Mouse (Mus musculus): ENCODE measurements around the gene a.

Gene a

GRCm38 (mm10) chr2:154790656-154791483 is at the start of gene a, which contains the start of gene Raly:
a (plus strand) TSS chr2:154791402.
Raly (plus strand) TSS chr2:154791096.
- DNase-seq (ENCODE audit: low spot score in 2 of 2), result peak; percentile 94 to 97

- DNase-seq (ENCODE audit: low spot score in 2 of 2), result no peak
Measured at GRCm38 (mm10) chr2:154742911-154743819, 48.0 kb upstream of the a start.

- DNase-seq (ENCODE audit: low spot score in 2 of 2), result no peak
Measured at GRCm38 (mm10) chr2:154743915-154744314, 47.3 kb upstream of the a start.

GRCm38 (mm10) chr2:154748383-154748782 is 42.8 kb upstream of the a start:
- no peak for DNase-seq (ENCODE audit: low spot score in 2 of 2)

GRCm38 (mm10) chr2:154749046-154750036 is 41.9 kb upstream of the a start:
- no peak for DNase-seq (ENCODE audit: low spot score in 2 of 2)

GRCm38 (mm10) chr2:154751924-154752323 is 39.3 kb upstream of the a start:
- DNase-seq (ENCODE audit: low spot score in 2 of 2), result no peak

- DNase-seq (ENCODE audit: low spot score in 2 of 2), result no peak
Measured at GRCm38 (mm10) chr2:154754068-154754560, 37.1 kb upstream of the a start.

- no peak for DNase-seq (ENCODE audit: low spot score in 2 of 2)
Measured at GRCm38 (mm10) chr2:154755791-154756190, 35.4 kb upstream of the a start.

GRCm38 (mm10) chr2:154757691-154758090 is 33.5 kb upstream of the a start:
- DNase-seq (ENCODE audit: low spot score in 2 of 2), result no peak

- DNase-seq (ENCODE audit: low spot score in 2 of 2), result no peak
Measured at GRCm38 (mm10) chr2:154758454-154758853, 32.7 kb upstream of the a start.

- no peak for DNase-seq (ENCODE audit: low spot score in 2 of 2)
Measured at GRCm38 (mm10) chr2:154763226-154763625, 28.0 kb upstream of the a start.

GRCm38 (mm10) chr2:154764828-154765497 is 26.2 kb upstream of the a start:
- no peak for DNase-seq (ENCODE audit: low spot score in 2 of 2)

- DNase-seq (ENCODE audit: low spot score in 2 of 2), result no peak
Measured at GRCm38 (mm10) chr2:154765554-154766008, 25.6 kb upstream of the a start.

- DNase-seq (ENCODE audit: low spot score in 2 of 2), result no peak
Measured at GRCm38 (mm10) chr2:154767051-154767450, 24.2 kb upstream of the a start.

GRCm38 (mm10) chr2:154769930-154770329 is 21.3 kb upstream of the a start, which contains the start of gene Gm14214:
Gm14214 (minus strand) TSS chr2:154770030.
- DNase-seq (ENCODE audit: low spot score in 2 of 2), result no peak

GRCm38 (mm10) chr2:154771604-154772003 is 19.6 kb upstream of the a start:
- no peak for DNase-seq (ENCODE audit: low spot score in 2 of 2)

- DNase-seq (ENCODE audit: low spot score in 2 of 2), result no peak
Measured at GRCm38 (mm10) chr2:154774032-154774431, 17.2 kb upstream of the a start.

GRCm38 (mm10) chr2:154776496-154776895 is 14.7 kb upstream of the a start:
- no peak for DNase-seq (ENCODE audit: low spot score in 2 of 2)

- DNase-seq (ENCODE audit: low spot score in 2 of 2), result no peak
Measured at GRCm38 (mm10) chr2:154779648-154780047, 11.6 kb upstream of the a start.

GRCm38 (mm10) chr2:154782361-154782760 is 8.8 kb upstream of the a start:
- DNase-seq (ENCODE audit: low spot score in 2 of 2), result no peak
